Mouse (Mus musculus): ENCODE measurements around the gene Gm6525.

The Gm6525 gene

GRCm38 (mm10) chr3:84173581-84174154 is at the start of gene Gm6525:
Gm6525 (plus strand) TSS chr3:84174104.
- DNase-seq = no peak

- DNase-seq = no peak
These were observed 48.1 kb upstream of the Gm6525 start for GRCm38 (mm10) chr3:84125704-84126289.

GRCm38 (mm10) chr3:84126721-84127120 is 47.2 kb upstream of the Gm6525 start:
- no peak for DNase-seq

- no peak for DNase-seq
These were observed 46.5 kb upstream of the Gm6525 start for GRCm38 (mm10) chr3:84127431-84127830.

GRCm38 (mm10) chr3:84128871-84129870 is 44.7 kb upstream of the Gm6525 start:
- no peak for DNase-seq

GRCm38 (mm10) chr3:84130776-84131175 is 43.1 kb upstream of the Gm6525 start:
- no peak for DNase-seq

- DNase-seq = no peak
These were observed 42.5 kb upstream of the Gm6525 start for GRCm38 (mm10) chr3:84131369-84131768.

GRCm38 (mm10) chr3:84135387-84135786 is 38.5 kb upstream of the Gm6525 start:
- DNase-seq = no peak

- DNase-seq = no peak
These were observed 38.0 kb upstream of the Gm6525 start for GRCm38 (mm10) chr3:84135933-84136332.

- no peak for DNase-seq
These were observed 37.4 kb upstream of the Gm6525 start for GRCm38 (mm10) chr3:84136509-84136908.

- no peak for DNase-seq
These were observed 33.0 kb upstream of the Gm6525 start for GRCm38 (mm10) chr3:84140947-84141346.

- DNase-seq = no peak
These were observed 24.1 kb upstream of the Gm6525 start for GRCm38 (mm10) chr3:84149831-84150230.

- DNase-seq = no peak
These were observed 19.2 kb upstream of the Gm6525 start for GRCm38 (mm10) chr3:84154721-84155141.

GRCm38 (mm10) chr3:84155146-84155545 is 18.8 kb upstream of the Gm6525 start:
- no peak for DNase-seq

- peak; percentile 98 to 99 for DNase-seq
These were observed 18.3 kb upstream of the Gm6525 start, which contains the start of gene Mnd1 for GRCm38 (mm10) chr3:84155558-84156006. Mnd1 (minus strand) TSS chr3:84155786.

GRCm38 (mm10) chr3:84156105-84156504 is 17.8 kb upstream of the Gm6525 start:
- DNase-seq = no peak

- DNase-seq = no peak
These were observed 16.9 kb upstream of the Gm6525 start for GRCm38 (mm10) chr3:84157011-84157410.

GRCm38 (mm10) chr3:84157559-84158350 is 16.1 kb upstream of the Gm6525 start:
- no peak for DNase-seq

GRCm38 (mm10) chr3:84165391-84165790 is 8.5 kb upstream of the Gm6525 start:
- DNase-seq = no peak

GRCm38 (mm10) chr3:84166073-84166472 is 7.8 kb upstream of the Gm6525 start:
- no peak for DNase-seq

GRCm38 (mm10) chr3:84168943-84169342 is 5.0 kb upstream of the Gm6525 start:
- DNase-seq = no peak

- no peak for DNase-seq
These were observed 4.4 kb upstream of the Gm6525 start for GRCm38 (mm10) chr3:84169393-84170005.
